15 mouse cellular contexts compared by ENCODE assay signal in the genomic region with DNA sequence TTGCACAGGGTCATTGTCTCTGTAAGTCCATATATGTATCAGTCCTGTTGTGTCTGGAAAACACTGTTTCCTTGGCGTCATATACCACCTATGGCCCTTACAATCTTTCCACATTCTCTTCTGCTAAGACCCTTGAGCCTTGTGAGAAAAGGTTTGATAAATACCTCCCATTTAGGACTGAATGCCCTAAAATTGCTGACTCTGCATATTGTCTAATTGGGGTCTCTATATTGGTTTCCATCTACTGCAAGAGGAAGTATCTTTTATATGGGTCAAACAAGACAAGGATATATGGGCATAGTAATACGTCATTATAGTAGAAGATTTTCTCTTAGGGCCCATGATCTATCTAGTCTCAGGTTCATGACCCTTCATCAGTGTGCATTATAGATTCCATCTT.
"Had no signal": no experiment of that assay in that cellular context is flagged by ENCODE, and none has a peak within 500 bp of the region (broad histone marks: within the 10 kb centered on the region; RNA-seq: fewer than 3 reads in every experiment).

No protein-coding gene starts in this region.

- H3K27ac ChIP-seq: neural tube, embryonic 15.5 days; stomach, embryonic 15.5 days; stomach, postnatal 0 days had no signal

- H3K36me3 ChIP-seq: neural tube, embryonic 15.5 days; stomach, embryonic 15.5 days had no signal

- H3K27me3 ChIP-seq: neural tube, embryonic 15.5 days; stomach, embryonic 15.5 days had no signal

- DNase-seq: retina, postnatal 1 day; right cerebral cortex, adult 18-20 months; right cerebral cortex, postnatal 14 days; right cerebral cortex, postnatal 25 days; right cerebral cortex, postnatal 4 days; spleen, adult 18-20 months; thymus, adult 18-20 months; thymus, adult 2 months; thymus, postnatal 14 days; thymus, postnatal 25 days; thymus, postnatal 36 days; thymus, postnatal 4 days had no signal

- H3K4me2 ChIP-seq: neural tube, embryonic 15.5 days; stomach, embryonic 15.5 days had no signal

- H3K4me3 ChIP-seq: neural tube, embryonic 15.5 days; stomach, embryonic 15.5 days had no signal

- H3K4me1 ChIP-seq: neural tube, embryonic 15.5 days; stomach, embryonic 15.5 days had no signal

- H3K9ac ChIP-seq: neural tube, embryonic 15.5 days; stomach, embryonic 15.5 days had no signal

- H3K9me3 ChIP-seq: neural tube, embryonic 15.5 days; stomach, embryonic 15.5 days had no signal
